Mouse (Mus musculus) neural tube, embryonic 14.5 days (tissue): ENCODE measurements around the gene Lsm11. TPM values are rescaled to one million over a fixed set of nuclear protein-coding genes. Genes with fewer than 3 reads are reported as not detected.
A peak's percentile ranks its signal among the peaks of the same experiment; 100 is the strongest.

ENCODE experiments used
- ATAC-seq: fragments of 200-750 bp; cut with Nextera tagmentation; 2 replicates; pipeline ENCODE4 v1.8.0; 2017; ENCODE audit warnings: low read depth, mild to moderate bottlenecking, moderate TSS enrichment, moderate library complexity
- H3K27ac ChIP-seq: fragments of 300-500 bp; sonication (generic); 2 replicates; pipeline ENCODE4 v1.5.1; 2014; ENCODE audit warnings: low read depth, mild to moderate bottlenecking, control low read depth, low read length, moderate library complexity, mixed read lengths
- H3K27me3 ChIP-seq: fragments of 300-500 bp; sonication (generic); 2 replicates; pipeline ENCODE4 v1.6.1; 2014; ENCODE audit warnings: low read length; ENCODE audit not compliant: control insufficient read depth, insufficient read depth
- H3K36me3 ChIP-seq: fragments of 300-500 bp; sonication (generic); 2 replicates; pipeline ENCODE4 v1.6.1; 2014; ENCODE audit warnings: low read length, mixed read lengths; ENCODE audit not compliant: control insufficient read depth, insufficient read depth
- H3K4me1 ChIP-seq: fragments of 300-500 bp; sonication (generic); 2 replicates; pipeline ENCODE4 v1.6.1; 2014; ENCODE audit warnings: low read length; ENCODE audit not compliant: control insufficient read depth, insufficient read depth
- H3K4me2 ChIP-seq: fragments of 300-500 bp; sonication (generic); 2 replicates; pipeline ENCODE4 v1.6.1; 2014; ENCODE audit warnings: mild to moderate bottlenecking, low read depth, low read length, control low read depth
- H3K4me3 ChIP-seq: fragments of 300-500 bp; sonication (generic); 2 replicates; pipeline ENCODE4 v1.5.1; 2014; ENCODE audit warnings: low read depth, low read length, control low read depth, mixed read lengths
- H3K9ac ChIP-seq: fragments of 300-500 bp; sonication (generic); replicated peaks from 2 replicates; pipeline ENCODE4 v1.6.1; 2014; ENCODE audit warnings: low read depth, mild to moderate bottlenecking, control low read depth, low read length, mixed read lengths
- H3K9me3 ChIP-seq: fragments of 300-500 bp; sonication (generic); 2 replicates; pipeline ENCODE4 v1.6.1; 2016; ENCODE audit warnings: low read length; ENCODE audit not compliant: control insufficient read depth
- WGBS: fragments of 180-500 bp; shearing (Covaris S2); extraction: QIAGEN DNeasy Blood & Tissue Kit; methylation state at CpG from one replicate; pipeline ENCODE4 v1.1.7; 2014; 5-methylcytosine and 5-hydroxymethylcytosine counted together
- polyA plus RNA-seq: library from polyadenylated mRNA; unstranded; fragments of >200 nt; fragmentation: Nextera tagmentation; extraction: Ambion mirVana; gene quantifications from 2 replicates; pipeline ENCODE4 v1.2.1, GENCODE M21; 2014

Lsm11 gene
- polyA plus RNA-seq, 1 experiment from 2014 or later: 29.4 TPM

DNA sequence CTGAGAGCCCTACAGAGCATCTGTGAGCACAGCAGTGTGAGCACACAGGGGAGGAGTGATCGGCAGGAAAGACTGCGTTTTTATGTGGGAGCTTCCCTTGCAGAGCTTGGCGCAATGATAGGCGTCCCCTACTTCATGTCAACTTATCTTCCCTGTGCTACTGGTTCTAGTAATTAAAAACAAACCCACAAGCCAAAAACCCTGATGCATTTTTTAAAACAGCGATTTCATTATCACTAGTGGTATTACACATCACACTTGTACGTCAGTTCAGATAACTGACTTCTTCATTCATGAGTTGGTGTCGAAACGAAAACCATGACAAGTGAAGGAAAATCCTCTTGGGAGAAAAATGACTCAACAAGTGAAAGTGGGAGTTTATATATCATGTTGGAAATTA, 5.8 kb downstream of the Lsm11 start:
- H3K9me3 ChIP-seq: no peaks in the 10 kb centered on the region
- ATAC-seq: no peak
- H3K27me3 ChIP-seq: no peaks in the 10 kb centered on the region
- no peak overlapping the region for H3K4me2 ChIP-seq
- peaks cover 4% of the 10 kb centered on the region; the same call in 1 of the 2 replicates for H3K36me3 ChIP-seq
- no peak overlapping the region for H3K27ac ChIP-seq
- H3K9ac ChIP-seq: no peak overlapping the region
- no peak overlapping the region for H3K4me3 ChIP-seq
- WGBS: 92% methylated on average over 8 of the region's 8 CpGs
- peaks cover 9% of the 10 kb centered on the region; the same call in 1 of the 2 replicates for H3K4me1 ChIP-seq

GRCm38 (mm10) chr11:45937478-45937877, 7.3 kb downstream of the Lsm11 start:
- H3K9ac ChIP-seq: no peak overlapping the region
- ATAC-seq: no peak
- 97% methylated on average over 8 of the region's 8 CpGs for WGBS
- H3K27me3 ChIP-seq: no peaks in the 10 kb centered on the region
- H3K9me3 ChIP-seq: no peaks in the 10 kb centered on the region
- no peak overlapping the region for H3K4me3 ChIP-seq
- H3K4me2 ChIP-seq: no peak overlapping the region
- H3K36me3 ChIP-seq: peaks cover 16% of the 10 kb centered on the region
- H3K4me1 ChIP-seq: no peaks in the 10 kb centered on the region; the same call in 1 of the 2 replicates
- no peak overlapping the region for H3K27ac ChIP-seq

DNA sequence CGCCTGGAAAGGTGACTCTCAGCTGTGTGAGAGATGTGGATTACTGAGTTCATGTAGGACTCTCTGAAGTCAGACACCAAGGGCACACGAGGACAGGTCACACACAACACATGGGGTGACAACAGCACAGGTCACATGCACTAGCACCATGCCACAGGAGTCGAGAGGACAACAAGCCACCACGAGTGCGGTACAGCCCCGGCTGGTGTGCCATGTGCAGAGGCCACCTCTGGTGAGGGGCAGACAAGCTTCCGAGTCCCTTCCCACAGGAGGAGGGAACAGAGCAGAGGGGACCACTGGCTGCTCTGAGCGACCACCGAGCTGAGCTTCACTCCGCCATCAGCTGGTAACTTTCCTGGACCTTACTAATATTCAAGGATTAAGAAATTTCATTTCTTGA, 12.0 kb downstream of the Lsm11 start:
- H3K9ac ChIP-seq: no peak overlapping the region
- H3K4me3 ChIP-seq: no peak overlapping the region
- no peak overlapping the region for H3K27ac ChIP-seq
- H3K9me3 ChIP-seq: no peaks in the 10 kb centered on the region
- 94% methylated on average over 10 of the region's 10 CpGs for WGBS
- peaks cover 17% of the 10 kb centered on the region for H3K36me3 ChIP-seq
- H3K4me2 ChIP-seq: no peak overlapping the region
- no peaks in the 10 kb centered on the region for H3K27me3 ChIP-seq
- no peaks in the 10 kb centered on the region for H3K4me1 ChIP-seq
- ATAC-seq: no peak

DNA sequence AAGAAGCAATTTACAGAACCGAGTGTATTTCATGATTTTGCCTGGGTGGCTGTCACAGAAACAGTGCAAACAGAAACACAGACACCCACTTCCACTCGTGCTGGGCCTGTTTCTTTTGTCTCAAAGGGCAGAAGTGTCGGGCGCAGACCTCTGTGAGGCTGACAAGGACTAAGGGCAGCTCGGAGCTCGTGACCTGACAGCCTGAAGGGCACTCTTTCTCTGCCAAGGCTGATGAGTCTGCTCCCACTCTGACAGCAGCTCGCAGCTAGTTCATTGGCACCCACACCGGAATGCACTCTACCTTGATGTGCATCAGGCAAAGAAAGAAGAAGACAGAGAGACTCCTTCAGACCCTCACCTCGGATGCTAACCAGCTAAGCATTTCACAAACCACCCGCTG, 15.2 kb downstream of the Lsm11 start:
- WGBS: 89% methylated on average over 10 of the region's 10 CpGs
- Histone ChIP-seq H3K9me3 (no peaks in the 10 kb centered on the region), H3K9ac (no peak overlapping the region), H3K27ac (no peak overlapping the region), H3K4me3 (no peak overlapping the region), H3K36me3 (peaks cover 17% of the 10 kb centered on the region), H3K4me2 (no peak overlapping the region), H3K4me1 (peaks cover 4% of the 10 kb centered on the region; the same call in 1 of the 2 replicates), H3K27me3 (no peaks in the 10 kb centered on the region)
- ATAC-seq: no peak

DNA sequence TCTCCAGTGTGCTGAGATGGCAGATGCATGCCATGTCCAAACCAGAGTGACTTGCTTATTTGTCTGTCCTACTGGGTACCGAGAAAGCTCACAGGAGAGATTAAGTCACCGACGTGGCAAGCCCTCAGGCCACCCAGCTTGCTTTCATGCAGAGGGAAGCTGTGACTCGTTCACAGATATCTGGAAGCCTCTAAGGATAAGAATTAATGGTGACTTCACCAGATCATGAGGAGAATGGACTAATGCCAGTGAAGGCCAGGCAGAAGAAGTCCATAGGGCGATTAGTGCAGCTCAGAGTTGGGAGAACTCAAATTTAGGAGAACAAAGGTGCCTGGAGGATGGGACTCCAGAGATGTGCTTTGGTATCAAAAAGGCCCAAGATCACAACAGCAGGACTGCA, 17.3 kb downstream of the Lsm11 start:
- Histone ChIP-seq H3K27me3 (no peaks in the 10 kb centered on the region), H3K4me2 (no peak overlapping the region), H3K36me3 (0 out of 2 replicates have a peak, but pooled peaks cover 1% of the 10 kb centered on the region), H3K4me1 (peaks cover 4% of the 10 kb centered on the region; the same call in 1 of the 2 replicates), H3K4me3 (no peak overlapping the region), H3K9me3 (no peaks in the 10 kb centered on the region), H3K27ac (no peak overlapping the region), H3K9ac (no peak overlapping the region)
- 66% methylated on average over 5 of the region's 5 CpGs for WGBS
- peak; percentile 5; the same call in 1 of the 2 replicates for ATAC-seq

DNA sequence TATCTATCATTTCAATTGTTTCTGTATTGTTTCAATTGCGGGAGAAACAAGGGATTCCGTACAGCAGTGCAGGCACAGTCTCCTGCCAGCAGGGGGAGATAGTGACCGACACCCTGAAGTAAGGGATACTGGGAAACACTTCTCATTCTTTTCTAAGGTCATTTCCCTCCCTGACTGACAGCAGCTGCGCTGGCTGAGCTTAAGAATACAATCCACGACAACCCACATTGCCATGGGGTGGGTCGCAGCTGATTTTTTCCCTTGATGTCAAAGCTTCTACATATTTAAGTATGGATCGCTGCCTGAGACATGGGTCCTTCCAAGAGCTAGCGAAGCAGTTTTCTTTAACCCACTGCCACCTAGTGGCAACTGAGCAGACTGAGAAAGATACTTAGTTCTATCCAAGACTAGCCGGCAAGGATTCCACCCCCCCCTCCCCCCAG, 18.1 kb downstream of the Lsm11 start:
- ATAC-seq: peak; percentile 90
- H3K9ac ChIP-seq: no peak overlapping the region
- peaks cover 4% of the 10 kb centered on the region for H3K4me1 ChIP-seq
- H3K27ac ChIP-seq: peak overlapping the region; percentile 25; the same call in 1 of the 2 replicates
- H3K4me2 ChIP-seq: peak overlapping the region; percentile 48
- no peaks in the 10 kb centered on the region for H3K27me3 ChIP-seq
- no peaks in the 10 kb centered on the region for H3K36me3 ChIP-seq
- H3K9me3 ChIP-seq: no peaks in the 10 kb centered on the region
- under 1% methylated on average over 9 of the region's 9 CpGs for WGBS
- peak overlapping the region; percentile 30 for H3K4me3 ChIP-seq

DNA sequence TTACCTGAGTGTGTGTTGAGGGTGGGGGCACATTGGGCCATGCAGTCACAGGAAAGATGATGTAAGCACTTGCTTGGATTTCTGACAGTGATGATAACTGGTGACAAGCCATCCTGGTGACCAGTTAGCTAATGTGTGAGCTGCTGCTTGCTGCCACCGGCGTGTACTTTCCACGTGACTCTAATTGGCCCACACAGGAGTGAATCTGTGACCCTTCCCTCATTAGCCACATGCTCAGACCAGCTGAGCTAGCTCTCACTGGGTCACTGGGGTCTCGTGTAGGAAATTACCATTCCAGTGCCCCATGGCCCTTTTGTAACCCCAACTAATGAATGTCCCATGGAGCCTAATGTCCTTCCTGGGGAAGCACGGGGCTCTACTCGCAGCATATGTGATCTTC, 19.3 kb downstream of the Lsm11 start:
- WGBS: 30% methylated on average over 6 of the region's 6 CpGs
- H3K4me3 ChIP-seq: no peak overlapping the region
- peaks cover 12% of the 10 kb centered on the region for H3K4me1 ChIP-seq
- no peaks in the 10 kb centered on the region for H3K9me3 ChIP-seq
- peak overlapping the region; percentile 30; the same call in 1 of the 2 replicates for H3K27ac ChIP-seq
- no peaks in the 10 kb centered on the region for H3K27me3 ChIP-seq
- H3K9ac ChIP-seq: no peak overlapping the region
- no peaks in the 10 kb centered on the region for H3K36me3 ChIP-seq
- H3K4me2 ChIP-seq: no peak overlapping the region
- ATAC-seq: no peak

- H3K27me3 ChIP-seq: no peaks in the 10 kb centered on the region
- no peaks in the 10 kb centered on the region for H3K36me3 ChIP-seq
- 5% methylated on average over 10 of the region's 10 CpGs for WGBS
- no peak overlapping the region for H3K4me3 ChIP-seq
- peak overlapping the region; percentile 25; the same call in 1 of the 2 replicates for H3K4me2 ChIP-seq
- H3K27ac ChIP-seq: peak overlapping the region; percentile 77
- no peaks in the 10 kb centered on the region for H3K9me3 ChIP-seq
- peak; percentile 52 for ATAC-seq
- H3K9ac ChIP-seq: peak overlapping the region; percentile 4; the same call in 1 of the 2 replicates
- H3K4me1 ChIP-seq: peaks cover 12% of the 10 kb centered on the region
Measured at GRCm38 (mm10) chr11:45921480-45921898, 23.2 kb downstream of the Lsm11 start.

DNA sequence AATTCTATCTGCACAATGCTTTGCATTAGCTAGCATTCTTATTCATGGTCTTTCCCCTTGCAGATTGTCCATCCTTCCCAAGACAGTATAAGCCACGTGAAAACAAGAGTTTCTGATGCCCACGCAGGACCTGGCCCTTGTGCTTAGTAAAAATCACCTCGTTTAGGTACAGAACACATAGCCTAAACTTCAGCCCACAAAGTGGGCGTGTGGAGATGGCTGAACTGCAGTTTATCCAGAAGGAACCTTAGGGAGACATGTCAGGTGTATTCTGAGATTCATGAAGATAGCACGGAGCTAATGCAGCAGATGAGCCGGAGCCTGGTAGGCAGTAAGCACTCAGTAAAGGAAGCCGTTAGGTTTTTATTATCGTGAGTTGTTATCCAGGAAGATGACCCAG, 23.7 kb downstream of the Lsm11 start:
- Histone ChIP-seq H3K36me3 (no peaks in the 10 kb centered on the region), H3K27ac (peak overlapping the region; percentile 77), H3K4me2 (peak overlapping the region; percentile 25; the same call in 1 of the 2 replicates), H3K27me3 (no peaks in the 10 kb centered on the region), H3K9me3 (no peaks in the 10 kb centered on the region), H3K4me3 (no peak overlapping the region), H3K9ac (peak overlapping the region; percentile 4; the same call in 1 of the 2 replicates), H3K4me1 (peaks cover 8% of the 10 kb centered on the region)
- WGBS: 41% methylated on average over 8 of the region's 8 CpGs
- 0 out of 2 replicates have a peak, but pooled peaks have one; percentile 6 for ATAC-seq
